Mouse (Mus musculus) bone marrow, adult 2 months (tissue): ENCODE measurements around the gene Ptprq.

Experiments
- CTCF ChIP-seq: fragments of 200-500 bp; IDR thresholded peaks from 2 replicates; pipeline ENCODE4 v1.5.1; 2011; ENCODE audit warnings: low read length, control low read depth; ENCODE audit not compliant: control insufficient read depth, insufficient read depth
- POLR2A ChIP-seq: fragments of 200-500 bp; IDR thresholded peaks from 2 replicates; pipeline ENCODE4 v1.6.1; 2011; ENCODE audit warnings: low read depth, mild to moderate bottlenecking, control low read depth, low read length, borderline replicate concordance; ENCODE audit not compliant: control insufficient read depth

GRCm38 (mm10) chr10:107649687-107650086, 70.2 kb downstream of the Ptprq start:
- TF ChIP-seq CTCF = no peak
- TF ChIP-seq POLR2A = no peak
